Mouse (Mus musculus): ENCODE measurements around the gene Pfkm. TPM values are rescaled to one million over a fixed set of nuclear protein-coding genes. Genes with fewer than 3 reads are reported as not detected.

Gene Pfkm
- 26.7 and 28.1 TPM in 2 replicates for polyA plus RNA-seq (2015; fragmentation: Nextera tagmentation; extraction: Ambion mirVana)

GRCm38 (mm10) chr15:98092372-98093120, at the start of gene Pfkm:
TSS of gene Pfkm (plus strand) at chr15:98092589.
- Histone ChIP-seq H3K9me3 (replicated peaks) (no peaks in the 10 kb centered on the region), H3K27ac (peak within 1 kb of the TSS; percentile 95), H3K4me3 (replicated peaks) (peak within 1 kb of the TSS; percentile 98), H3K27me3 (no peaks in the 10 kb centered on the region), H3K36me3 (peaks cover 41% of the 10 kb centered on the region), H3K4me1 (replicated peaks) (peaks cover 37% of the 10 kb centered on the region), H3K4me2 (peak within 1 kb of the TSS; percentile 74), H3K9ac (peak within 1 kb of the TSS; percentile 97)
- DNase-seq = peak; percentile 19
- WGBS (ENCODE audit: insufficient replicate concordance) = under 1% methylated on average over 30 of the region's 30 CpGs
- ATAC-seq (ENCODE audit: low read depth) = peak; percentile 14; the same call in 1 of the 2 replicates

- Histone ChIP-seq H3K36me3 (peaks cover 95% of the 10 kb centered on the region), H3K9me3 (replicated peaks) (no peaks in the 10 kb centered on the region), H3K27me3 (no peaks in the 10 kb centered on the region), H3K27ac (no peak overlapping the region), H3K4me2 (no peak overlapping the region), H3K9ac (no peak overlapping the region), H3K4me3 (replicated peaks) (no peak overlapping the region), H3K4me1 (replicated peaks) (no peaks in the 10 kb centered on the region)
- 91% methylated on average over 6 of the region's 6 CpGs for WGBS (ENCODE audit: insufficient replicate concordance)
- DNase-seq (no peak), ATAC-seq (ENCODE audit: low read depth) (no peak)
Measured at GRCm38 (mm10) chr15:98043967-98044366, 48.4 kb upstream of the Pfkm start.

GRCm38 (mm10) chr15:98044387-98044786, 48.0 kb upstream of the Pfkm start:
- no peak for DNase-seq
- Histone ChIP-seq H3K27me3 (no peaks in the 10 kb centered on the region), H3K9ac (no peak overlapping the region), H3K4me3 (replicated peaks) (no peak overlapping the region), H3K36me3 (peaks cover 95% of the 10 kb centered on the region), H3K4me1 (replicated peaks) (no peaks in the 10 kb centered on the region), H3K9me3 (replicated peaks) (no peaks in the 10 kb centered on the region), H3K4me2 (no peak overlapping the region), H3K27ac (no peak overlapping the region)
- no peak for ATAC-seq (ENCODE audit: low read depth)
- 81% methylated on average over 5 of the region's 5 CpGs for WGBS (ENCODE audit: insufficient replicate concordance)

GRCm38 (mm10) chr15:98048918-98049700, 43.3 kb upstream of the Pfkm start:
- no peak for DNase-seq
- Histone ChIP-seq H3K9me3 (replicated peaks) (no peaks in the 10 kb centered on the region), H3K27ac (no peak overlapping the region), H3K4me1 (replicated peaks) (no peaks in the 10 kb centered on the region), H3K9ac (no peak overlapping the region), H3K36me3 (peaks cover 87% of the 10 kb centered on the region), H3K4me3 (replicated peaks) (no peak overlapping the region), H3K4me2 (no peak overlapping the region), H3K27me3 (no peaks in the 10 kb centered on the region)
- WGBS (ENCODE audit: insufficient replicate concordance) = 88% methylated on average over 13 of the region's 13 CpGs
- ATAC-seq (ENCODE audit: low read depth) = no peak

- Histone ChIP-seq H3K4me2 (no peak overlapping the region), H3K27ac (no peak overlapping the region), H3K4me3 (replicated peaks) (no peak overlapping the region), H3K4me1 (replicated peaks) (no peaks in the 10 kb centered on the region), H3K36me3 (peaks cover 82% of the 10 kb centered on the region), H3K27me3 (no peaks in the 10 kb centered on the region), H3K9me3 (replicated peaks) (no peaks in the 10 kb centered on the region), H3K9ac (no peak overlapping the region)
- no peak for DNase-seq
- no peak for ATAC-seq (ENCODE audit: low read depth)
- 59% methylated on average over 5 of the region's 5 CpGs for WGBS (ENCODE audit: insufficient replicate concordance)
Measured at GRCm38 (mm10) chr15:98051685-98052084, 40.7 kb upstream of the Pfkm start.

GRCm38 (mm10) chr15:98055246-98055645, 37.1 kb upstream of the Pfkm start:
- Histone ChIP-seq H3K4me3 (replicated peaks) (no peak overlapping the region), H3K36me3 (peaks cover 75% of the 10 kb centered on the region), H3K4me1 (replicated peaks) (no peaks in the 10 kb centered on the region), H3K4me2 (no peak overlapping the region), H3K9ac (no peak overlapping the region), H3K27me3 (no peaks in the 10 kb centered on the region), H3K9me3 (replicated peaks) (no peaks in the 10 kb centered on the region), H3K27ac (no peak overlapping the region)
- WGBS (ENCODE audit: insufficient replicate concordance) = 52% methylated on average over 5 of the region's 5 CpGs
- no peak for DNase-seq
- ATAC-seq (ENCODE audit: low read depth) = no peak

GRCm38 (mm10) chr15:98065881-98066280, 26.5 kb upstream of the Pfkm start:
- Histone ChIP-seq H3K4me3 (replicated peaks) (no peak overlapping the region), H3K27ac (no peak overlapping the region), H3K36me3 (peaks cover 93% of the 10 kb centered on the region), H3K4me2 (no peak overlapping the region), H3K9me3 (replicated peaks) (no peaks in the 10 kb centered on the region), H3K4me1 (replicated peaks) (no peaks in the 10 kb centered on the region), H3K9ac (no peak overlapping the region), H3K27me3 (no peaks in the 10 kb centered on the region)
- DNase-seq = no peak
- ATAC-seq (ENCODE audit: low read depth) = no peak
- WGBS (ENCODE audit: insufficient replicate concordance) = 83% methylated on average over 5 of the region's 5 CpGs

- peaks cover 90% of the 10 kb centered on the region for H3K36me3 ChIP-seq
- ATAC-seq (ENCODE audit: low read depth) = no peak
Measured at GRCm38 (mm10) chr15:98066602-98067001, 25.8 kb upstream of the Pfkm start.

GRCm38 (mm10) chr15:98067492-98067891, 24.9 kb upstream of the Pfkm start:
- Histone ChIP-seq H3K27ac (no peak overlapping the region), H3K27me3 (no peaks in the 10 kb centered on the region), H3K9ac (no peak overlapping the region), H3K4me2 (no peak overlapping the region), H3K9me3 (replicated peaks) (no peaks in the 10 kb centered on the region), H3K4me3 (replicated peaks) (no peak overlapping the region), H3K4me1 (replicated peaks) (no peaks in the 10 kb centered on the region), H3K36me3 (peaks cover 91% of the 10 kb centered on the region)
- WGBS (ENCODE audit: insufficient replicate concordance) = 51% methylated on average over 3 of the region's 3 CpGs
- ATAC-seq (ENCODE audit: low read depth) (no peak), DNase-seq (no peak)

More at GRCm38 (mm10) chr15:98066602-98067001, 25.8 kb upstream of the Pfkm start:
- Histone ChIP-seq H3K9me3 (replicated peaks) (no peaks in the 10 kb centered on the region), H3K9ac (no peak overlapping the region), H3K4me2 (no peak overlapping the region), H3K4me1 (replicated peaks) (no peaks in the 10 kb centered on the region), H3K27me3 (no peaks in the 10 kb centered on the region), H3K27ac (no peak overlapping the region), H3K4me3 (replicated peaks) (no peak overlapping the region)
- WGBS (ENCODE audit: insufficient replicate concordance) = 87% methylated on average over 12 of the region's 12 CpGs
- DNase-seq = no peak

GRCm38 (mm10) chr15:98068506-98068905, 23.9 kb upstream of the Pfkm start:
- no peak for DNase-seq
- H3K4me3 ChIP-seq (replicated peaks) = no peak overlapping the region
- no peak for ATAC-seq (ENCODE audit: low read depth)
- H3K27me3 ChIP-seq = no peaks in the 10 kb centered on the region
- WGBS (ENCODE audit: insufficient replicate concordance) = 84% methylated on average over 9 of the region's 9 CpGs
- H3K9me3 ChIP-seq (replicated peaks) = no peaks in the 10 kb centered on the region
- no peaks in the 10 kb centered on the region for H3K4me1 ChIP-seq (replicated peaks)
- no peak overlapping the region for H3K4me2 ChIP-seq
- H3K9ac ChIP-seq = no peak overlapping the region
- no peak overlapping the region for H3K27ac ChIP-seq
- H3K36me3 ChIP-seq = peaks cover 90% of the 10 kb centered on the region

- Histone ChIP-seq H3K36me3 (peaks cover 90% of the 10 kb centered on the region), H3K27me3 (no peaks in the 10 kb centered on the region), H3K9ac (no peak overlapping the region), H3K4me3 (replicated peaks) (no peak overlapping the region), H3K4me1 (replicated peaks) (no peaks in the 10 kb centered on the region), H3K27ac (no peak overlapping the region), H3K4me2 (no peak overlapping the region), H3K9me3 (replicated peaks) (no peaks in the 10 kb centered on the region)
- DNase-seq (no peak), ATAC-seq (ENCODE audit: low read depth) (no peak)
- WGBS (ENCODE audit: insufficient replicate concordance) = 85% methylated on average over 8 of the region's 8 CpGs
Measured at GRCm38 (mm10) chr15:98069566-98070245, 22.7 kb upstream of the Pfkm start.
